Mouse (Mus musculus) neural tube, embryonic 10.5 days (tissue): ENCODE data around the gene Tmem38a.
A peak's percentile ranks its signal among the peaks of the same experiment; 100 is the strongest.

Source experiments
- DNase-seq: peaks from one replicate; pipeline ENCODE4 v3.0.0-alpha.2; 2017; ENCODE audit warnings: low spot score; ENCODE audit errors: extremely low spot score

Tmem38a gene

GRCm38 (mm10) chr8:72571611-72572473, at the start of gene Tmem38a:
Gene Tmem38a, plus strand, starts transcription at chr8:72572055.
- DNase-seq = peak; percentile 70

- no peak for DNase-seq
These were observed 39.8 kb upstream of the Tmem38a start for GRCm38 (mm10) chr8:72532103-72532502.

- no peak for DNase-seq
These were observed 37.0 kb upstream of the Tmem38a start for GRCm38 (mm10) chr8:72534888-72535287.

GRCm38 (mm10) chr8:72539234-72539633, 32.6 kb upstream of the Tmem38a start:
- DNase-seq = no peak

- peak; percentile 55 for DNase-seq
These were observed 24.6 kb upstream of the Tmem38a start for GRCm38 (mm10) chr8:72547122-72547801.

- DNase-seq = peak; percentile 95
These were observed 23.8 kb upstream of the Tmem38a start, which contains the start of gene Med26 for GRCm38 (mm10) chr8:72547802-72548643. Gene Med26, minus strand, starts transcription at chr8:72548270.

GRCm38 (mm10) chr8:72548644-72549313, 23.1 kb upstream of the Tmem38a start:
- no peak for DNase-seq

GRCm38 (mm10) chr8:72549314-72549892, 22.5 kb upstream of the Tmem38a start:
- DNase-seq = no peak

- DNase-seq = no peak
These were observed 16.1 kb upstream of the Tmem38a start for GRCm38 (mm10) chr8:72555770-72556169.

GRCm38 (mm10) chr8:72561111-72561689, 10.7 kb upstream of the Tmem38a start:
- DNase-seq = no peak

GRCm38 (mm10) chr8:72565970-72566369, 5.9 kb upstream of the Tmem38a start:
- no peak for DNase-seq

GRCm38 (mm10) chr8:72570633-72571610, 933 bp upstream of the Tmem38a start, which contains the start of gene Smim7:
Gene Smim7, minus strand, starts transcription at chr8:72571088.
- DNase-seq = peak; percentile 99

GRCm38 (mm10) chr8:72572507-72572906, 652 bp downstream of the Tmem38a start:
- no peak for DNase-seq

- DNase-seq = no peak
These were observed 1.6 kb downstream of the Tmem38a start for GRCm38 (mm10) chr8:72573450-72573849.

GRCm38 (mm10) chr8:72575915-72576314, 4.1 kb downstream of the Tmem38a start:
- no peak for DNase-seq

GRCm38 (mm10) chr8:72577266-72577665, 5.4 kb downstream of the Tmem38a start:
- DNase-seq = no peak

- DNase-seq = no peak
These were observed 6.1 kb downstream of the Tmem38a start for GRCm38 (mm10) chr8:72577941-72578340.

- DNase-seq = no peak
These were observed 7.5 kb downstream of the Tmem38a start for GRCm38 (mm10) chr8:72579374-72579773.
